Mouse (Mus musculus) heart, postnatal 4 days (tissue): ENCODE data around the gene Angptl6. TPM values are rescaled to one million over a fixed set of nuclear protein-coding genes. Genes with fewer than 3 reads are reported as not detected.
"Not testable (repeated sequence)": the region's sequence is repeated elsewhere in the genome, so short reads cannot be mapped to it uniquely, and the experiment has no call there.

Source experiments
- DNase-seq: peaks from one replicate; pipeline ENCODE4 v3.0.0; 2021
- microRNA-seq, 2 experiments: library from miRNA; unstranded; fragments of <30 nt; microRNA quantifications; one replicate each; pipeline ENCODE4 v1.2.0; 2021 to 2022
- total RNA-seq, 2 experiments: library from RNA; stranded (reverse); gene quantifications; 2 replicates each; pipeline ENCODE4 v1.2.3; 2021

The Angptl6 gene
- total RNA-seq, 2 experiments from 2014 or later, result 1.6 to 1.7 TPM

DNA sequence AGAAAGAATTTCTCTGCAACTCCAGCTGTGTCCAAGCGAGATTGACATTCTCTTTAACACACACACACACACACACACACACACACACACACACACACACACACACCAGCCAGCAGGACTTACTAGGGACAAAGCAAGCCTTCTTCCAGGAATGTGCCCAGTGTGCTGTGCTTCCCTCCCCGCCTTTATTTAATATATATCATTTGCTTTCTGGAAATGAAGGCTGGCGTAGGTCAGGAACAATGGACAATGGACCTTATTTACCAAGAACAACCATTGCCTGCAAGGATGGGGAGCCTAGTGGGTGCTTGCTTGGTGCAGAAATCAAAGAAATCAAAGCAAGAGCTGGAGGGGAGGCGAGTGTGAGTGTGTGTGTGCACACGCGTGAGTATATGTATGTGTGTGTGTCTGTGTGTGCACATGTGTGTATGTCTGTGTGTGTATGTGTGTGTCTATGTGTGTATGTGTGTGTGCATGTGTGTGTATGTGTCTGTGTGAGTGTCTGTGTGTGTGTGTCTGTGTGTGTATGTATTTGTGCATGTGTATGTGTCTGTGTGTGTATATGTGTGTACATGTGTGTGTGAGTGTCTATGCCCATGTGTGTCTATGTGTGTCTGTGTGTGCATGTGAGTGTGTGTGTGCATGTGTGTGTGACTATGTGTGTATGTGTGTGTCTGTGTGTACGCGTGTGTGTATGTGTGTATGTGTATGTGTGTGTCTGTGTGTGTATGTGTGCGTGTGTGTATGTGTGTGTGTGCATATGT is 42.2 kb downstream of the Angptl6 start:
- no peak for DNase-seq

DNA sequence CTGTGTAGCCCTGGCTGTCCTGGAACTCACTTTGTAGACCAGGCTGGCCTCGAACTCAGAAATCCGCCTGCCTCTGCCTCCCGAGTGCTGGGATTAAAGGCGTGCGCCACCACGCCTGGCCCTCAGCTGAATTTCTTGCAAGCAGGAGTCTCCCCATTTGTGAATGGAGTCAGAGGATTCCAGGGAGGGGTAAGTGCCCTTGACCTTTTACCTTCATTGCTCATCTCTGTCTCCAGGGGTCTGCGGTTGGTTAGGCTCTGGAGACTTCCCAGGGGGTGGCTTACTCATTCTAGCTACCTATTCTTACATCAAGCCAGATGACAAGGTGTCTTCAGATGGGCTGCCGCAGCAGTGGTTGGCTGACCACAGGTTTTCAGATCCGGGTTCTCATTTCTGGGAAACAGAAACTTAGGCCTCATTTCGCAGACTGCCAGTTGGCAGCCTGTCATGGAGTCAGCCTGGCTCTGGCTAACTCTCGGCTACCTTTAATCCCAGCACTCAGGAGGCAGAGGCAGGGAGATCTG is 44.0 kb downstream of the Angptl6 start:
- DNase-seq, result not testable (repeated sequence)

DNA sequence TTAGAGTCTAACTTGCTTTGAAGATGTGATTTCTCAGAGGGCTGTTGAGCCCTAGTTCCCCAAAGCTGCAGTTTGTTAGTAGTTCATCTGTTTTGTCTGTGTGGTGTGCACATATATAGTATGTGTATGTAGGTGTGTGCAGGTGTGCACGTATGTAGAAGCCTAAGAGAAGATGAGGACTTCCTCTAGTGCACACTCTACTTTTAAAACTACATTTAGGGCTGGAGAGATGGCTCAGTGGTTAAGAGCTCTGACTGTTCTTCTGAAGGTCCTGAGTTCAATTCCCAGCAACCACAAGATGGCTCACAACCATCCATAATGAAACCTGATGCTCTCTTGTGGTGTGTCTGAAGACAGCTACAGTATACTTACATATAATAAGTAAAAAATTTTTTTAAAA is 44.6 kb downstream of the Angptl6 start:
- no peak for DNase-seq

DNA sequence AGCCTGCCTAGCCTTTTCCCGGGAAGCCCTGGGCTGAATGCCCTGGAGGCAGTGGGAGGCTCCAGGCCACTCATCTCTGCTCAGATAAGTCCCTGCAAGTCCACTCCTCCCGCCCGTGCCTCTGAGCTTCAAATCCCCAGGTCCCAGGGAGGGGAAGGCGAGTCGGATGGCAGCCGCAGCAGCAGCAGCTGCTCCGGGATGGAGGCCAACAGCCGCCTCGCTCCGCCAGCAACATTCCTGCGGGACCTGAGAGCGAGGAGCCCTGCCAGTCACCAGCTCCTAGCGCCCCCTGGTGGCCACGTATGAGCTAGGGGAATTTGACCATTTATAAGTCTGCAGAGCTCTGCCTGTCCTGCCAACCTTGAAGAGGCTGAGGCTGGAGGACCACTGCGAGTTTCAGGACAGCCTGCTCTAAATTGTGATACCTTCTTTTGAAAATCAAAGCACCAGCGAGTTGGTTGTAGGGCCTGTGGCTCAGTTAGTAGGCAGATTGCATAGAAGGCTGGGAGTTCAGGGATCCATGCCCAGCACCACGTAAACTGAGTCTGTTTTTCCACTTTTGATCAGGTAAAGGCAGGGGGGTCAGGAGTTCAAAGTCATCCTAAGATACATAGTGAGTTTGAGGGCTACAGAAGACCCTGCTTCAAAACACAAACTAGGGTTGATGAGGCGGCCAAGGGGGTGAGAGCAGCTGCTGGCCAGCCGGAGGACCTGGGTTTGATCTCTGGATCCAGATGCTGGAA is 48.5 kb downstream of the Angptl6 start:
- DNase-seq, result peak; percentile 99

DNA sequence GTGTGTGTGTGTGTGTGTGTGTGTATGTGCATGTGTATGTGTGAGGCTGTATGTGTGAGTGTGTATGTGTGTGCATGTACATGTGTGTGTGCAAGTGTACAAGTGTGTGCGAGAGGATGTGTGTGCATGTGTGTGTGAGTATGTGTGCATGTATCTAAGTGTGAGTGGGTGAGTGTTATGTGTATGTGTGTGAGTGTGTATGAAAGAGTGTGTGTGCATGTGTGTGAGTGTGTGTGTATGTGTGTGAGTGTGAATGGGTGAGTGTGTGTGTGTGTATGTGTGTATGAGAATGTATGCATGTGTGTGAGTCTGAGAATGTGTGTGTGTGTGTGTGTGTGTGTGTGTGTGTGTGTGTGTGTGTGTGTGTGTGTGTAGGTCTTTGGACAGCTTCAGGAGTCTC is 51.4 kb downstream of the Angptl6 start:
- DNase-seq, result no peak

DNA sequence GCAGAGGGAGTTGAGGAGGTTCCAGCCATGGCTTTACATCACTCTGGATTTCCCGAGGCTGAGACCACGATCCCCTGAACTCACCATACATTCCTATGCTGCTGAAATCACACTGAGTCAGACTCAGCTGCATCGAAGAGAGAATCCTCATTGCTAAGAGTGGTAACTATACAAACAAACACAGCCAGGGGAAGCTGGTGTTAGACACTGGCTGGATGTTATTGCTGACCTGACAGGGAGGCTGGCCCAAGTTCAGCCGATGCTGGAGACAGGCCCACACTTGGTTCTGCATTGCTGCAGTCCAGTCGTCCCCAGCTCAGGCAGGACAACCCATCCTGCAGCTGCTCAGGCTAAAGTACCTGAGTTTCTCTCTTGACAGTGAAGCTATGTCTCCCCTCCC is 53.7 kb downstream of the Angptl6 start:
- DNase-seq, result peak; percentile 29

Small RNA genes lying within 50 kb of the gene (microRNA-seq; reads per million reads assigned to microRNA genes)
- 0 to 0.41 reads per million in 2 experiments for gene Mir7081

Other genes with a start within 250 kb of the Angptl6 start
- 100 to 1,000 TPM; 213 to 225 TPM for gene Ubl5, start 236.8 kb downstream of the Angptl6 start, total RNA-seq
- 10 to 100 TPM; 16.1 to 16.5 TPM for gene Fbxl12, start 235.0 kb downstream of the Angptl6 start, total RNA-seq
- 10 to 100 TPM; 20.5 to 22.1 TPM for gene Pin1, start 227.6 kb downstream of the Angptl6 start, total RNA-seq
- gene Olfm2, start 133.4 kb downstream of the Angptl6 start, total RNA-seq, result under 1 TPM; 0.36 to 0.43 TPM
- 10 to 100 TPM; 12.1 to 13.3 TPM for gene Col5a3, start 64.7 kb downstream of the Angptl6 start, total RNA-seq
- gene Rdh8, start 61.2 kb downstream of the Angptl6 start, total RNA-seq, result not detected
- 1 to 10 TPM; 6.4 to 7.2 TPM for gene A230050P20Rik, start 11.1 kb downstream of the Angptl6 start, total RNA-seq
- gene Ppan, start 8.4 kb upstream of the Angptl6 start, total RNA-seq, result 10 to 100 TPM; 18.4 to 19.6 TPM
- gene Eif3g, start 18.9 kb upstream of the Angptl6 start, total RNA-seq, result 100 to 1,000 TPM; 116 to 126 TPM
- gene Dnmt1, start 80.2 kb upstream of the Angptl6 start, total RNA-seq, result 10 to 100 TPM; 66.7 to 68.2 TPM
- 10 to 100 TPM in 1 of 2 experiments, 1 to 10 TPM in 1; 8.4 to 11.1 TPM for gene S1pr2, start 97.1 kb upstream of the Angptl6 start, total RNA-seq
- gene Mrpl4, start 123.0 kb upstream of the Angptl6 start, total RNA-seq, result 10 to 100 TPM; 85.7 to 98.0 TPM
- 1 to 10 TPM; 8.0 to 8.5 TPM for gene Icam1, start 136.3 kb upstream of the Angptl6 start, total RNA-seq
- under 1 TPM; 0.27 to 0.93 TPM for gene Icam4, start 149.6 kb upstream of the Angptl6 start, total RNA-seq
- not detected for gene Icam5, start 152.3 kb upstream of the Angptl6 start, total RNA-seq
- not detected for gene Zglp1, start 187.4 kb upstream of the Angptl6 start, total RNA-seq
- under 1 TPM; 0.14 to 0.23 TPM for gene Gm49373, start 193.4 kb upstream of the Angptl6 start, total RNA-seq
- 10 to 100 TPM; 34.1 to 35.5 TPM for gene Fdx1l, start 193.9 kb upstream of the Angptl6 start, total RNA-seq
- gene Gm38431, start 212.3 kb upstream of the Angptl6 start, total RNA-seq, result 1 to 10 TPM in 1 of 2 experiments, under 1 TPM in 1; 0.64 to 2.2 TPM
- 10 to 100 TPM; 44.4 to 48.9 TPM for gene Raver1, start 212.3 kb upstream of the Angptl6 start, total RNA-seq